Mouse (Mus musculus) liver, adult 2 months (tissue): ENCODE measurements around the gene Rars. TPM values are rescaled to one million over a fixed set of nuclear protein-coding genes. Genes with fewer than 3 reads are reported as not detected.
A peak's percentile ranks its signal among the peaks of the same experiment; 100 is the strongest.
"Not testable (repeated sequence)": the region's sequence is repeated elsewhere in the genome, so short reads cannot be mapped to it uniquely, and the experiment has no call there.

Experiments
- DNase-seq: peaks from one replicate; pipeline ENCODE4 v3.0.0-alpha.2; 2011; ENCODE audit warnings: low read depth, low spot score; ENCODE audit errors: extremely low read depth
- H3K27ac ChIP-seq: fragments of 200-500 bp; replicated peaks from 2 replicates; pipeline ENCODE4 v1.5.1; 2012; ENCODE audit warnings: low read depth, mild to moderate bottlenecking, control low read depth, inconsistent platforms, low read length; ENCODE audit not compliant: insufficient read depth
- H3K27me3 ChIP-seq: fragments of 200-500 bp; 2 replicates; pipeline ENCODE4 v1.6.1; 2012; ENCODE audit warnings: mild to moderate bottlenecking, moderate library complexity, low read length, inconsistent platforms; ENCODE audit not compliant: control insufficient read depth, insufficient read depth
- H3K36me3 ChIP-seq: fragments of 200-500 bp; 2 replicates; pipeline ENCODE4 v1.6.1; 2012; ENCODE audit warnings: low read length, inconsistent platforms; ENCODE audit not compliant: control insufficient read depth, insufficient read depth
- H3K4me1 ChIP-seq: fragments of 200-500 bp; 2 replicates; pipeline ENCODE4 v1.6.1; 2011; ENCODE audit warnings: low read length; ENCODE audit not compliant: control insufficient read depth, insufficient read depth
- H3K4me3 ChIP-seq: fragments of 200-500 bp; 2 replicates; pipeline ENCODE4 v1.5.1; 2011; ENCODE audit warnings: low read depth, mild to moderate bottlenecking, control low read depth, low read length, moderate library complexity; ENCODE audit not compliant: insufficient read depth
- H3K79me2 ChIP-seq: fragments of 200-500 bp; 2 replicates; pipeline ENCODE4 v1.6.1; 2012; ENCODE audit warnings: inconsistent platforms, mild to moderate bottlenecking, low read length, moderate library complexity; ENCODE audit not compliant: control insufficient read depth, insufficient read depth
- H3K9ac ChIP-seq: fragments of 200-500 bp; 2 replicates; pipeline ENCODE4 v1.6.1; 2012; ENCODE audit warnings: low read depth, mild to moderate bottlenecking, control low read depth, inconsistent platforms, low read length
- CTCF ChIP-seq: fragments of 200-500 bp; IDR thresholded peaks from 2 replicates; pipeline ENCODE4 v1.5.1; 2011; ENCODE audit warnings: low read depth, low read length, control low read depth
- POLR2A ChIP-seq: fragments of 200-500 bp; IDR thresholded peaks from 2 replicates; pipeline ENCODE4 v1.6.1; 2011; ENCODE audit warnings: low read length, control low read depth; ENCODE audit not compliant: insufficient read depth; ENCODE audit errors: extremely low read depth
- WGBS: fragments of 180-500 bp; shearing (Covaris S2); methylation state at CpG from one replicate; pipeline ENCODE4 v1.1.7; 2018; 5-methylcytosine and 5-hydroxymethylcytosine counted together
- polyA plus RNA-seq: library from polyadenylated mRNA; depleted of rRNA; stranded (reverse); fragments of >200 nt; gene quantifications from 2 replicates; pipeline ENCODE4 v1.2.3, GENCODE M21; 2012
- total RNA-seq: library from RNA; depleted of rRNA; stranded (reverse); fragments of >200 nt; gene quantifications from 2 replicates; pipeline ENCODE4 v1.2.3, GENCODE M21; 2014

Gene Rars
- total and polyA plus RNA-seq, 2 experiments, result 9.7 to 29.4 TPM

- TF ChIP-seq POLR2A (no peak), CTCF (no peak)
- Histone ChIP-seq H3K4me3 (no peak overlapping the region), H3K27me3 (no peaks in the 10 kb centered on the region), H3K9ac (no peak overlapping the region), H3K4me1 (no peaks in the 10 kb centered on the region), H3K27ac (no peak overlapping the region), H3K79me2 (no peaks in the 10 kb centered on the region), H3K36me3 (peaks cover 17% of the 10 kb centered on the region)
- no peak for DNase-seq
- 90% methylated on average over 21 of the region's 21 CpGs for WGBS
Measured at GRCm38 (mm10) chr11:35841738-35842325, 7.5 kb upstream of the Rars start.

DNA sequence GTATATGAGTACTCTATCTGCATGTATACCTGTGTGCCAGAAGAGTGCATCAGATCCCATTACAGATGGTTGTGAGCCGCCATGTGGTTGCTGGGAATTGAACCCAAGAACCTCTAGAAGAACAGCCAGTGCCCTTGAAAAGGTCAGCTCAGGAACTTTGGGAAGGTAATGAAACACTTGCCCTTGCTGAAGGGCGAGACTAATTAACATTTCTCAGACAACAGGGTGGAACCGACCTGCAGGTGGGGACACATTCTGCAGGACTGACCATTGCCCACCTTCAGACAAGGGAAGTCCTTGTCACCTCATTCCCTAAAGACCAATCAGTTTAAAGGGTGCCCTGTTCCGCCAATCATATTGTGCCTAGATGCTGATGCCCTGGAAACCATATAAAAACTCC is 6.5 kb upstream of the Rars start:
- not testable (repeated sequence) for H3K27me3 ChIP-seq

GRCm38 (mm10) chr11:35840282-35840681 is 6.0 kb upstream of the Rars start:
- no peak for TF ChIP-seq POLR2A
- TF ChIP-seq CTCF, result peak; percentile 51; the same call in 1 of the 2 replicates
- Histone ChIP-seq H3K27me3 (no peaks in the 10 kb centered on the region), H3K4me1 (no peaks in the 10 kb centered on the region), H3K9ac (no peak overlapping the region), H3K4me3 (no peak overlapping the region), H3K36me3 (peaks cover 17% of the 10 kb centered on the region), H3K79me2 (no peaks in the 10 kb centered on the region), H3K27ac (no peak overlapping the region)
- 83% methylated on average over 7 of the region's 7 CpGs for WGBS
- DNase-seq, result no peak

More for the DNA sequence above, 6.5 kb upstream of the Rars start:
- H3K4me1 ChIP-seq, H3K9ac ChIP-seq, H3K79me2 ChIP-seq, H3K27ac ChIP-seq, H3K4me3 ChIP-seq, DNase-seq: not testable (repeated sequence)
- peaks cover 17% of the 10 kb centered on the region for H3K36me3 ChIP-seq
- WGBS, result 92% methylated on average over 4 of the region's 4 CpGs

DNA sequence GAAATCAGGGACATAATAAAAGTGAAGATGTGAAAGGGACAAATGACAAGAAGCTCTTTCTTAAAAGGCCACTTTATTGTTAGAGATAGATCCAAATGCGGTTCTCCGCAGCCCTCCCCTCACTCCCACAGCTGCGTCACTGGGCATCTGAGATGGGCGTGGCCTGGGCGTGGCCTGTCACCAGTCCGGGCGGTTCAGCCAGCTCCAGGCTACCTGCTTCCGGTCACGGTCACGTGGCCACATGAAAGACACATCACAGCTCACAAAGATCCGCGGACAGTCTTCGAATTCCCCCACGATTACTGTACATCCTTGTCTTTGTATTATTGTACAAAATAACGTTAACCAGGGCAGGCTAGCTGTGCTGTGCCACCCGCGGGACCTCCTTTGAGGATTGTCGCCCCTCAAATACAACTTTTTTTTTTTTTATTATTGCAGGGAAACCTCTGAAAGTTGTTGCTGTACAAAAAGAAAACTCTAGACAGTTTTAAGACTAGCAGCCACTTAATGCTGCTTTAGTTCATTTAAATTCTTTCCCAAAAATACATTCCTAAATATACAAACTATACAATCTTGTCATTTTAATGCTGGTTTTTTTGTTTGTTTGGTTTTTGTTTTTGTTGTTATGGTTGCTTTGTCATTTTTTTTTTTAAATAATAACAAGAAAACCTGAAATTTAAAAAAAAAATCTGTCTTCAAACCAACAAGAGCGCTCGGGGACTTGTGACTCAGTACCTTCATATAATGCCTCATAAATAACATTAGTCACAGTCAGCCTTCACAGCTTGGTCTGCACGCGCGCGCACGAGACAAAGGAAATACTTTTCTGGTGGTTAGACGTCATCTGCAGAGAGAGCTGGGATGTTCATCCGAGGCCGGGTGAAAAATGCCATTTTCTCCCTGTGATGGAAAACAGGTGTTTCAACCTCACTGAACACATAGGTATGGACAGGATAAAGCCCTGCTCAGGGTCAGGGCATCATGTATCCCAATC is 4.3 kb upstream of the Rars start:
- H3K27ac ChIP-seq, result no peak overlapping the region

DNA sequence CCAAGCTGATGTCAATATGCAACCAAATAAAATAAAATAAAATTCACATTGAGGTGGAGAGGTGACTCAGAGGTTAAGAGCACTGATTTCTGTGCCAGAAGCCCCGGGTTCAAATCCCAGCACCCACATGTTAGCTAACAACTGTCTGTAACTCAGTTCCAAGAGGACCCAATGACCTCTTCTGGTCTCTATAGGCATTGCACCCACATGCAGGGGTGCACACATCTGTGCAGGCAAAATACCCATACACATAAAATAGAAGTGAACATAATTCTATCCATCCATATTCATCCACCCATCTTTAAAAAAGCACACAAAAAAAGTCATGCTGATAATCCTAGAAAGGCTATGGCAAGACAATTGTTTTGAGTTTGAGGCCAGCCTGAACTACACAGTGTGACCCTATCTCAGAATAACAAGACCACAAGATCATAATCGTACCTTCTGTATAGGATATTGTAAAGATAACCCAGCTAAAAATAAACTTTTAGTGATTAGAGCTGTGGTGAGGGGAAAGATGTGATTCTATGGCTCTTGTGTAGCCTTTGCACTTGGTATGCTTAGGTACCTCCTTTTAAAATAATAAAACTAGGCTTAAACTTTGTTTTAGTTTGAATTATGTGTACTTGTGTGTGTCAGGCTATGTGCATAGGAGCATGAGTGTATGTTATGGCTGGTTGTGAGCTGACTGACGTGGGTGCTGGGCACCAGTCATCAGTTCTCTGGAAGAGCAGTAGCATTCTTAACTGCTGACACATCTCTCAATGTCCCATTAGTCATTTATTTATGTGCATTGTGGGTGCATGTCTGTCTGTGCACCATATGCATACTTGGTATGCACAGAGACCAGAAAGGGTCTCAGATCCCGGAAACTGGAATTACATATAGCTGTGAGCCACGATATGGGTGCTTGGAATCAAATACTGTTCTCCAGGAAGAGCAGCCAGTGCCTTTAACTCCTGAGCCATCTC is 3.1 kb upstream of the Rars start:
- H3K27me3 ChIP-seq, result no peaks in the 10 kb centered on the region
- no peak overlapping the region for H3K27ac ChIP-seq
- no peak overlapping the region for H3K4me3 ChIP-seq
- TF ChIP-seq CTCF (no peak), POLR2A (no peak)
- 84% methylated on average over 5 of the region's 5 CpGs for WGBS
- no peak for DNase-seq
- no peak overlapping the region for H3K9ac ChIP-seq
- peaks cover 4% of the 10 kb centered on the region for H3K4me1 ChIP-seq
- H3K36me3 ChIP-seq, result peaks cover 18% of the 10 kb centered on the region
- H3K79me2 ChIP-seq, result peaks cover 7% of the 10 kb centered on the region; the same call in 1 of the 2 replicates

More for the DNA sequence above, 4.3 kb upstream of the Rars start:
- H3K4me1 ChIP-seq, result no peaks in the 10 kb centered on the region; the same call in 1 of the 2 replicates
- H3K36me3 ChIP-seq, result peaks cover 17% of the 10 kb centered on the region
- TF ChIP-seq CTCF, result no peak
- TF ChIP-seq POLR2A, result no peak
- DNase-seq, result peak; percentile 26
- 61% methylated on average over 28 of the region's 28 CpGs for WGBS
- no peaks in the 10 kb centered on the region for H3K27me3 ChIP-seq
- H3K79me2 ChIP-seq, result peaks cover 3% of the 10 kb centered on the region; the same call in 1 of the 2 replicates
- peak overlapping the region; percentile 6; the same call in 1 of the 2 replicates for H3K4me3 ChIP-seq
- H3K9ac ChIP-seq, result no peak overlapping the region
